Comparison of ENCODE assay signal across 8 mouse cellular contexts in the genomic region with DNA sequence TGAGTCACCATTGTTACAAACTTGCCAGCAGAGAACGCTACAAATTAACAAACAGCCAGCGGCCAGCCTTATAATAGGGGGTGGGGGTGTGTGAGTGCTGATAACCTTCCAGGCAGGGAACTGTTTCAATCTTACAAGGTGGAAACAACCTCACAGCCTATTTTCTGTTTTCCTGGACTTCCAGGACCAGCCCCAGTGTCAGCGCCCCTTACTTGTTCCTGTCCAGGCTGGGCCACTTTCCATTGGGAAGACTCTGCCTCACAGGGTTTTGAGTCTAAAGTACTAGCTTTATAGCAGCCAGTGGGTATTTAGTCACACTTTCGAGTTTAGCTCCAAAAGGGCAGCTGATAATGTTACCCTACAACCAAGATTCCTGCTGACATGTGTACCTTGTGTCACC. TPM values are rescaled to one million over a fixed set of nuclear protein-coding genes. Genes with fewer than 3 reads are reported as not detected.
DNase-seq lines count a peak whose midpoint lies in the region; ATAC-seq and TF ChIP-seq lines count a peak whose summit lies in the region.

No protein-coding gene starts in this region.

- H3K4me3 ChIP-seq in bone marrow macrophage, adult 2 months (ENCODE audit: insufficient read depth, low read length): peak overlapping the region; percentile 9; the same call in 1 of the 2 replicates
- H3K4me3 ChIP-seq in intestine, postnatal 0 days (ENCODE audit: low read depth, low read length): peak overlapping the region; percentile 89
- H3K4me3 ChIP-seq in midbrain, embryonic 10.5 days: peak overlapping the region; percentile 26; the same call in 1 of the 2 replicates

- no peak for TF ChIP-seq POLR2A in bone marrow macrophage, adult 2 months (IDR thresholded peaks at IDR 0.05; ENCODE audit: borderline replicate concordance, low read depth, low read length)

- WGBS in intestine, postnatal 0 days: 27% methylated on average over 4 of the region's 4 CpGs
- WGBS in midbrain, embryonic 10.5 days: 50% methylated on average over 4 of the region's 4 CpGs

- peak overlapping the region; percentile 92 for H3K4me2 ChIP-seq in intestine, postnatal 0 days (replicated peaks; ENCODE audit: low read depth)

- peak; percentile 46 for ATAC-seq in intestine, postnatal 0 days

- peak overlapping the region; percentile 8; the same call in 1 of the 2 replicates for H3K9ac ChIP-seq in intestine, postnatal 0 days (ENCODE audit: low read depth, low read length)

- 0 out of 2 replicates have a peak, but pooled peaks cover 6% of the 10 kb centered on the region for H3K36me3 ChIP-seq in intestine, postnatal 0 days (ENCODE audit: control insufficient read depth, insufficient read depth)
- H3K36me3 ChIP-seq in midbrain, embryonic 10.5 days: no peaks in the 10 kb centered on the region

- no peak for TF ChIP-seq CTCF in bone marrow macrophage, adult 2 months (IDR thresholded peaks at IDR 0.05; ENCODE audit: low read depth, low read length)
- no peak for TF ChIP-seq CTCF in intestine, postnatal 0 days (IDR thresholded peaks at IDR 0.05; ENCODE audit: low read depth)

- H3K27ac ChIP-seq in bone marrow macrophage, adult 2 months (ENCODE audit: insufficient read depth, low read depth, low read length): peak overlapping the region; percentile 5
- H3K27ac ChIP-seq in intestine, postnatal 0 days (ENCODE audit: low read depth, low read length): peak overlapping the region; percentile 99
- H3K27ac ChIP-seq in midbrain, embryonic 10.5 days (replicated peaks): no peak overlapping the region

- DNase-seq in adrenal gland, adult 2 months: peak; percentile 68
- DNase-seq in adrenal gland, postnatal 10 days: no peak
- DNase-seq in midbrain, embryonic 10.5 days (ENCODE audit: low spot score): no peak
- no peak for DNase-seq in thymus, postnatal 10 days (ENCODE audit: low spot score in 2 of 2)
- DNase-seq in gastrocnemius, postnatal 4 days (ENCODE audit: low spot score in 2 of 2): no peak
- no peak for DNase-seq in layer of hippocampus, adult 8-10 months (ENCODE audit: low spot score in 2 of 2)

- H3K27me3 ChIP-seq in intestine, postnatal 0 days (replicated peaks; ENCODE audit: control insufficient read depth, insufficient read depth, low read length): no peaks in the 10 kb centered on the region
- H3K27me3 ChIP-seq in midbrain, embryonic 10.5 days (ENCODE audit: low read depth, poor library complexity, severe bottlenecking): peaks cover 8% of the 10 kb centered on the region

- no peaks in the 10 kb centered on the region for H3K9me3 ChIP-seq in intestine, postnatal 0 days (ENCODE audit: control insufficient read depth)
- no peaks in the 10 kb centered on the region for H3K9me3 ChIP-seq in midbrain, embryonic 10.5 days (replicated peaks)

- peaks cover 39% of the 10 kb centered on the region for H3K4me1 ChIP-seq in bone marrow macrophage, adult 2 months (ENCODE audit: control insufficient read depth, insufficient read depth, low read length)
- H3K4me1 ChIP-seq in intestine, postnatal 0 days (replicated peaks; ENCODE audit: control insufficient read depth, insufficient read depth, low read length): peaks cover 29% of the 10 kb centered on the region
- peaks cover 81% of the 10 kb centered on the region for H3K4me1 ChIP-seq in midbrain, embryonic 10.5 days

RNA-seq across cellular contexts. Expression of a gene that starts 2.8 kb away (rescaled TPM):
- 1,000 to 10,000 TPM in 1 of 2 experiments, 100 to 1,000 TPM in 1; 611 to 1,035 TPM for total RNA-seq in adrenal gland, adult 2 months (2021)
- polyA plus RNA-seq in adrenal gland, adult 2 months (2012; rRNA removed): 301 and 380 TPM in 2 replicates
- 100 to 1,000 TPM; 434 to 467 TPM for total RNA-seq in adrenal gland, postnatal 10 days (2021)
- 152 and 178 TPM in 2 replicates for polyA plus RNA-seq in bone marrow macrophage, adult 2 months (2012; ENCODE audit: insufficient read depth, insufficient read length, missing spikeins)
- polyA plus RNA-seq in intestine, postnatal 0 days (2015; fragmentation: Nextera tagmentation; extraction: Ambion mirVana): 309 and 318 TPM in 2 replicates
- 39.6 and 43.5 TPM in 2 replicates for polyA plus RNA-seq in midbrain, embryonic 10.5 days (2016; fragmentation: Nextera tagmentation; extraction: Ambion mirVana)
- total RNA-seq in gastrocnemius, postnatal 4 days (2021): 100 to 1,000 TPM; 112 to 117 TPM
- 100 to 1,000 TPM; 480 to 507 (median 482) TPM for total RNA-seq in layer of hippocampus, adult 8-10 months (2022)

Comparison
In these comparisons a context has a peak if more than half of its experiments do, and no peak if none do; other contexts are left out.
1. H3K4me3 ChIP-seq: peak in every context shown above with its lines; median percentile 89 in intestine, postnatal 0 days; 26 in midbrain, embryonic 10.5 days; 9 in bone marrow macrophage, adult 2 months.